Mouse (Mus musculus) bone marrow macrophage, adult 2 months (primary cell): Measurements from ENCODE around the gene Tardbp.

Experiments
- CTCF ChIP-seq: IDR thresholded peaks from 2 replicates; pipeline ENCODE4 v1.5.1; 2012; ENCODE audit warnings: low read depth, mild to moderate bottlenecking, low read length, moderate library complexity
- POLR2A ChIP-seq: IDR thresholded peaks from 2 replicates; pipeline ENCODE4 v1.6.1; 2012; ENCODE audit warnings: mild to moderate bottlenecking, low read depth, low read length, borderline replicate concordance

GRCm38 (mm10) chr4:148656691-148657258, 30.0 kb upstream of the Tardbp start:
- TF ChIP-seq POLR2A (no peak), CTCF (no peak)
